Mouse (Mus musculus) small intestine, adult 2 months (tissue): ENCODE data around the gene Rnf10.

ENCODE experiments used
- CTCF ChIP-seq: fragments of 200-500 bp; IDR thresholded peaks from 2 replicates; pipeline ENCODE4 v1.5.1; 2012; ENCODE audit warnings: low read depth, mild to moderate bottlenecking, control low read depth, inconsistent platforms, low read length, moderate library complexity, mixed read lengths; ENCODE audit not compliant: insufficient replicate concordance, insufficient read length; ENCODE audit errors: extremely low read depth
- POLR2A ChIP-seq: fragments of 200-500 bp; IDR thresholded peaks from 2 replicates; pipeline ENCODE4 v1.6.1; 2012; ENCODE audit warnings: low read depth, mild to moderate bottlenecking, control low read depth, inconsistent platforms, low read length, moderate library complexity

DNA sequence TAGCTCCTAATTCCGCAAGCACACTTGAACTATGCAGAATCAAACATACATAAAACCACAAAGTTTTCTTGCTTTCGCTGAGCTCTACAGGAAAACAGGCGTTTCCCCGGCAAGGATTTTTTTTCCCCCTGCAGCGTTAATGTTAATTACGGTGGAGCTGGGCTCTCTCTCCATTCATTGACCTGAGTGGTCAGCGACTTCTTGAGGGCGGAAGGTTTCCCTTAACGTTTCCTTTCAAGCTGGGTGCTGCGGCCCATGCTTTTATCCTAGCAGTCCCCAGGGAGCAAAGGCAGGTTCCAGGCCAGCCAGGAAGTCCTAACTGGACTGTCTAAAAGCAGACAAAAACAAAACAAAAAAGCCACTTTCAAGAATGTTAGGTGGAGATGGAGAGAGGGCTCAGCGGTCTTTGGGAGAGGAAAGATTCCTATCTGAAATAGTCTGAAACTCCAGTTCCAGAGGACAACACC is 33.9 kb downstream of the Rnf10 start:
- TF ChIP-seq CTCF, result no peak
- TF ChIP-seq POLR2A, result no peak
